Mouse (Mus musculus) cerebellum, adult (tissue): ENCODE results near the gene Rtbdn.

Experiments used
- ATAC-seq: cut with Nextera tagmentation; 2 replicates; pipeline ENCODE4 v1.9.2; 2017; ENCODE audit warnings: mild to moderate bottlenecking, moderate library complexity, mixed read lengths; ENCODE audit not compliant: insufficient number of reproducible peaks, low FRiP score, low TSS enrichment

Gene Rtbdn

DNA sequence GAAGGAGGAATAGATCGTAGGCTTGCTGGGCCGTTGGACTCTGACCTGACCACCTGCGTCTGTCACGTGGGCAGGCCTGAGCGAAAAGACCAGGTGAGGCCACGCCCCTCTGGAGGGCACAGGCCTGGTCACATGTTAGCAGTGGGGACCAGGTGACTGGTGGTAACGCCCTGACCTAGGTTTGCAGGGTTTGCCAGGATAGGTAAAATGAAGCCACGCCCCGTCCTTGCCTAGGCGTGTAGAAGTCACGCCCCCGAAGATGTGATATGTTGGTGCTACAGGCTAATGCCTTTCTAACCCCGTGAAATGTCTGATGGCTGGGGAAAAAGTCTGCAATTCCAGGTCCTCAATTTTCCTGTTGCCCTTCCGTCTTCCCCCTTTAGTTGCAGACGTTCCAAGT lies 44.0 kb downstream of the Rtbdn start:
- peak; percentile 32 for ATAC-seq

DNA sequence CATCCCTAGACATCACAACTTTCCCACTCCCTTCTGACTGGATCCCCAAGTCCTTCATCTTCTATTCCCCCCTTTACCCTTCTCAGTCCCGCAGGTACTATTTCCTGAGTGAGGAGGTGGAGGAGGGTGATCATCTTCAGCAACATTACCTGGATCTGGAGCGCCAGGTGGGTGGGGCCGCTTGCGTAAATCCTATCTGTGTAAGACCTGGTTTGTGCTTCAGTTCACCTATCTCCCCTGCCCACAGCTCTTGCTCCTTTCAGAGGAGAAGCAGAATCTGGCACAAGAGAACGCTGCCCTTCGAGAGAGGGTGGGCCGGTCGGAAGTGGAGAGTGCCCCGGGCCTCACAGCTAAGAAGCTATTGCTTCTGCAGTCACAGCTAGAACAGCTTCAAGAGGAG lies 47.6 kb downstream of the Rtbdn start:
- ATAC-seq, result no peak

DNA sequence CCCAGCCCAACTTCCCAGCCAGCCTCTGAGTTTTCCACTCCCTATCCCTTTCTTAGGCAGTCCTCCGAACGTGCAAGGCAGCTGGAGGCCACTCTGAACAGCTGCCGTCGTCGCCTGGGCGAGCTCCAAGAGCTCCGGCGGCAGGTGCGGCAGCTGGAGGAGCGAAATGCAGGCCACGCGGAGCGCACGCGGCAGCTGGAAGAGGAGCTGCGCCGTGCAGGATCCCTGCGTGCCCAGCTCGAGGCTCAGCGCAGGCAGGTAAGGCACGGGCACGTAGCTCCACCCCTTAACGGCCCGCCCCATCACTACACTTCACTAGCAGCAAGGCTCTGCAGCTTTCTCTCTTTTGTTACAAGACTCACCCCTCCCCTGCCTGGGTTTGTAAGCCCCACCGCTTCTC lies 48.9 kb downstream of the Rtbdn start:
- ATAC-seq, result no peak

DNA sequence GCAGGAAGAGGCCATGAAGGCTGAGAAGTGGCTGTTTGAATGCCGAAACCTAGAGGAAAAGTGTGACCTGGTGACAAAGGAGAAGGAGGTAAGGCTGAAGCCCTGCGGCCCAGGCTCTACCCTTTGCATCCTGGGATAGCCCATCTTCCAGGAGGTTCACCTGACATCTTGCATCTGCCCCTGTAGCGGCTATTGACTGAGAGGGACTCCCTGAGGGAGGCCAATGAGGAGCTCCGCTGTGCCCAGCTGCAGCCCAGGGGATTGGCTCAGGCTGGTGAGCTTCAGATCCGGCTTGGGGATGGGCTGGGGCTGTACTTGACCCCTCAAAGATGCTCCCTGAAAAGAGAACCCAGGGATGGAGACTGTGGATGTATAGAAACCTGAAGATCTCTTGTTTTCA lies 50.2 kb downstream of the Rtbdn start:
- ATAC-seq, result no peak

DNA sequence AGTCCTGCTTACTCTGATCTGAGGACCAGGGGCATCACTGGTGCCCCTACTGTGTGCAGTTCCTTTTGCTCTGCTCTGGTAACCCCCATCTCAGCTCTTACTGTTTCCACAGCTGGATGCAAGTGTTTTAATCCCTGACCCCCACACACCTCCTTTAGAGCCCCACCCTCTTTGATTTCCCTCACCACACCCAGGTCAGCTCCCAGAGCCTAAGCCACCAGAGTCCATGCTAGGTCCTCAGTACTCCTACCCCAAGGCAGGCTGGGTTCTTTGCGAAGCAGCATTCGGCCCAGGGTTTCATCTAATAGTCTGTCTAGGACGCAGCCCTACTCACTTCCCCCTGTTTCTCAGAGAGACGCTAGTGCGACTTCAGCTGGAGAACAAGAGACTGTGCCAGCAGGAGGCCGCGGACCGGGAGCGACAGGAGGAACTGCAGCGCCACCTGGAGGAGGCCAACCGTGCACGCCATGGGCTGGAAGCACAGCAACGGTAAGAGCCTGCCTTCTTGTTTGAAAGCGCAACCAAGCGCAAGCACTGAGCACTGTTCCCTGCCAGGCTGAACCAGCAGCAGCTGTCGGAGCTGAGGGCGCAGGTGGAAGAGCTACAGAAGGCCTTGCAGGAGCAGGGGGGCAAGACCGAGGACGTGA lies 51.0 kb downstream of the Rtbdn start:
- peak; percentile 93 for ATAC-seq
